Comparison of ENCODE assay signal across 20 mouse cellular contexts in genomic region chr13:41827581-41827980, GRCm38 (mm10). TPM values are rescaled to one million over a fixed set of nuclear protein-coding genes. Genes with fewer than 3 reads are reported as not detected.
A peak's percentile ranks its signal among the peaks of the same experiment; 100 is the strongest.
DNase-seq lines count a peak whose midpoint lies in the region; ATAC-seq and TF ChIP-seq lines count a peak whose summit lies in the region.
"Had no signal": no experiment of that assay in that cellular context is flagged by ENCODE, and none has a peak within 500 bp of the region (broad histone marks: within the 10 kb centered on the region; RNA-seq: fewer than 3 reads in every experiment).

No protein-coding gene starts in this region.

- 29% methylated on average over 5 of the region's 5 CpGs for WGBS in liver, adult 2 months
- WGBS in liver, embryonic 12.5 days (ENCODE audit: insufficient replicate concordance) = 78% methylated on average over 5 of the region's 5 CpGs
- 92% methylated on average over 5 of the region's 5 CpGs for WGBS in forebrain, embryonic 14.5 days

- H3K27me3 ChIP-seq in liver, adult 2 months (ENCODE audit: control insufficient read depth, insufficient read depth, low read length) = no peaks in the 10 kb centered on the region
- H3K27me3 ChIP-seq in liver, embryonic 12.5 days (replicated peaks) = no peaks in the 10 kb centered on the region; the same call in 1 of the 2 replicates
- H3K27me3 ChIP-seq in forebrain, embryonic 14.5 days (replicated peaks; ENCODE audit: control insufficient read depth, insufficient read depth, low read length) = no peaks in the 10 kb centered on the region
- H3K27me3 ChIP-seq: lung, embryonic 15.5 days had no signal

- intact Hi-C loops in heart, postnatal 14 days (cut with DNase I) = no loop called here
- intact Hi-C loops in left cerebral cortex, postnatal 14 days (cut with DNase I) = loop anchor here (5.0 kb wide), 1 partner anchor 80 kb away; no protein-coding TSS in a partner anchor

- DNase-seq in heart, adult 11 months = peak; percentile 30
- no peak for DNase-seq in heart, postnatal 14 days
- DNase-seq in liver, adult 2 months (ENCODE audit: extremely low read depth, low read depth, low spot score) = peak; percentile 75
- DNase-seq in brain, adult 2 months (ENCODE audit: low read depth, low spot score) = peak; percentile 87
- DNase-seq in left cerebral cortex, postnatal 14 days (ENCODE audit: low spot score in 2 of 2) = peak; percentile 33 to 53
- DNase-seq in retina, postnatal 1 day = no peak
- no peak for DNase-seq in forebrain, embryonic 14.5 days (ENCODE audit: low spot score)
- DNase-seq: cerebellum, adult 18-20 months; cerebellum, postnatal 36 days; forebrain, postnatal 0 days; gastrocnemius, postnatal 25 days; layer of hippocampus, postnatal 36 days; liver; thymus, postnatal 14 days had no signal

- H3K4me3 ChIP-seq in liver, adult 2 months (ENCODE audit: insufficient read depth, low read depth, low read length) = peak overlapping the region; percentile 40
- H3K4me3 ChIP-seq in liver, embryonic 12.5 days = no peak overlapping the region
- no peak overlapping the region for H3K4me3 ChIP-seq in forebrain, embryonic 14.5 days (ENCODE audit: low read depth, low read length)
- H3K4me3 ChIP-seq: erythroblast, embryonic 14.5 days; lung, embryonic 15.5 days had no signal

- no peaks in the 10 kb centered on the region for H3K9me3 ChIP-seq in liver, embryonic 12.5 days (replicated peaks)
- no peaks in the 10 kb centered on the region for H3K9me3 ChIP-seq in forebrain, embryonic 14.5 days (replicated peaks; ENCODE audit: control insufficient read depth, low read length)
- H3K9me3 ChIP-seq: lung, embryonic 15.5 days had no signal

- peak overlapping the region; percentile 88 for H3K9ac ChIP-seq in liver, adult 2 months (ENCODE audit: low read depth, low read length)
- no peak overlapping the region for H3K9ac ChIP-seq in liver, embryonic 12.5 days
- no peak overlapping the region for H3K9ac ChIP-seq in forebrain, embryonic 14.5 days (ENCODE audit: low read length)
- H3K9ac ChIP-seq: forebrain, postnatal 0 days; hindbrain, embryonic 14.5 days; lung, embryonic 15.5 days had no signal

- H3K27ac ChIP-seq in liver, adult 2 months (replicated peaks; ENCODE audit: insufficient read depth, low read depth, low read length) = peak overlapping the region; percentile 77
- H3K27ac ChIP-seq in liver, embryonic 12.5 days = no peak overlapping the region
- no peak overlapping the region for H3K27ac ChIP-seq in forebrain, embryonic 14.5 days (ENCODE audit: low read depth, low read length)
- H3K27ac ChIP-seq: hindbrain, embryonic 14.5 days; lung, embryonic 15.5 days had no signal

- H3K4me2 ChIP-seq in liver, embryonic 12.5 days = no peak overlapping the region
- no peak overlapping the region for H3K4me2 ChIP-seq in forebrain, embryonic 14.5 days (ENCODE audit: low read length)
- H3K4me2 ChIP-seq: hindbrain, embryonic 14.5 days; lung, embryonic 15.5 days had no signal

- peaks cover 17% of the 10 kb centered on the region; the same call in 1 of the 2 replicates for H3K79me2 ChIP-seq in liver, adult 2 months (ENCODE audit: control insufficient read depth, insufficient read depth, low read length)

- no peaks in the 10 kb centered on the region; the same call in 1 of the 2 replicates for H3K36me3 ChIP-seq in liver, adult 2 months (ENCODE audit: control insufficient read depth, insufficient read depth, low read length)
- H3K36me3 ChIP-seq in liver, embryonic 12.5 days = no peaks in the 10 kb centered on the region
- no peaks in the 10 kb centered on the region for H3K36me3 ChIP-seq in forebrain, embryonic 14.5 days (ENCODE audit: control insufficient read depth, insufficient read depth, low read length)
- H3K36me3 ChIP-seq: lung, embryonic 15.5 days had no signal

- no peak for ATAC-seq in liver, embryonic 12.5 days
- ATAC-seq in forebrain, embryonic 14.5 days = no peak
- ATAC-seq: forebrain, postnatal 0 days had no signal

- TF ChIP-seq CTCF in liver, adult 2 months (IDR thresholded peaks at IDR 0.05; ENCODE audit: low read depth, low read length) = no peak

- TF ChIP-seq POLR2A in liver, adult 2 months (IDR thresholded peaks at IDR 0.05; ENCODE audit: extremely low read depth, insufficient read depth, low read length) = no peak

- peaks cover 7% of the 10 kb centered on the region; the same call in 1 of the 2 replicates for H3K4me1 ChIP-seq in liver, adult 2 months (ENCODE audit: control insufficient read depth, insufficient read depth, low read length)
- no peaks in the 10 kb centered on the region for H3K4me1 ChIP-seq in liver, embryonic 12.5 days
- H3K4me1 ChIP-seq in forebrain, embryonic 14.5 days (ENCODE audit: control insufficient read depth, insufficient read depth, low read length) = no peaks in the 10 kb centered on the region

RNA-seq across cellular contexts. Expression of gene Adtrp, which starts 19.9 kb away (rescaled TPM):
- total RNA-seq in heart, postnatal 14 days (2021) = 1 to 10 TPM; 1.8 to 2.4 TPM
- total RNA-seq in liver, adult 2 months (2014; rRNA removed) = 267 and 323 TPM in 2 replicates
- polyA plus RNA-seq in liver, adult 2 months (2012; rRNA removed) = 193 and 251 TPM in 2 replicates
- polyA plus RNA-seq in liver, embryonic 12.5 days (2016; fragmentation: Nextera tagmentation; extraction: Ambion mirVana) = not detected in 2 replicates
- total RNA-seq in left cerebral cortex, postnatal 14 days (2021) = 1 to 10 TPM in 1 of 2 experiments, under 1 TPM in 1; 0.22 to 1.2 TPM
- polyA plus RNA-seq in forebrain, embryonic 14.5 days (2014; fragmentation: Nextera tagmentation; extraction: Ambion mirVana) = not detected in 2 replicates
- total RNA-seq: forebrain, postnatal 0 days; midbrain, postnatal 0 days had no signal
- polyA plus RNA-seq: erythroblast, embryonic 14.5 days; forebrain, postnatal 0 days; midbrain, postnatal 0 days; neural tube, embryonic 11.5 days had no signal

Comparison
In these comparisons a context has a peak if more than half of its experiments do, and no peak if none do; other contexts are left out.
1. DNase-seq: peak in heart, adult 11 months (single experiment), liver, adult 2 months (single experiment), brain, adult 2 months (single experiment) and left cerebral cortex, postnatal 14 days (2 of 2); none in heart, postnatal 14 days (0 of 2), retina, postnatal 1 day (single experiment) and forebrain, embryonic 14.5 days (single experiment).
2. RNA of gene Adtrp, which starts 19.9 kb away (total RNA-seq): 267 to 323 TPM in liver, adult 2 months; 1.8 to 2.4 TPM in heart, postnatal 14 days and 0.22 to 1.2 TPM in left cerebral cortex, postnatal 14 days; every median in the first group is over 10 times any median in the second.